Mouse (Mus musculus) lung, postnatal 0 days (tissue): Measurements from ENCODE around the gene Pde10a.

Experiments
- CTCF ChIP-seq: IDR thresholded peaks from 2 replicates; pipeline ENCODE4 v1.5.1; 2016; ENCODE audit warnings: antibody characterized with exemption, mild to moderate bottlenecking
- EP300 ChIP-seq: IDR thresholded peaks from 2 replicates; pipeline ENCODE4 v1.6.1; 2016; ENCODE audit warnings: antibody characterized with exemption, mild to moderate bottlenecking, control low read depth

DNA sequence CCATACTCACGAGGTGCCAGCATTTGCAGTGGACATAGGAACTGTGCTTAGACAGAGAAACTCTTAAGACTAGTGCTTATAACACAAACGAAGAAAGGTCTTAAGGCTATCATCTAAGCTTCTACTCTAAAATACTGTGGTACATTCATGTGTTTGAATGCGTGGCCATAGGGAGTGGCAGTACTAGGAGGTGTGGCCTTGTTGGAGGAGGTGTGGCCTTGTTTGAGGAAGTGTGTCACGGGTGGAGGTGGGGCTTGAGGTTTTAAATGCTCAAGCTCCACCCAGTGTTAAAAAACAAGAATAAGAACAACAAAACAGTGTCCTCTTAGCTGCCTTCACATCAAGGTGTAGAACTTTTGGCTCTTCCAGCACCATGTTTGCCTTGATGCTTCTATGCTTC is 31.7 kb upstream of the Pde10a start:
- TF ChIP-seq EP300 (no peak), CTCF (no peak)
